Mouse (Mus musculus): Measurements from ENCODE around the gene Olfr1413. TPM values are rescaled to one million over a fixed set of nuclear protein-coding genes. Genes with fewer than 3 reads are reported as not detected.

The Olfr1413 gene
- polyA plus RNA-seq, 1 experiment from 2014 or later: not detected

DNA sequence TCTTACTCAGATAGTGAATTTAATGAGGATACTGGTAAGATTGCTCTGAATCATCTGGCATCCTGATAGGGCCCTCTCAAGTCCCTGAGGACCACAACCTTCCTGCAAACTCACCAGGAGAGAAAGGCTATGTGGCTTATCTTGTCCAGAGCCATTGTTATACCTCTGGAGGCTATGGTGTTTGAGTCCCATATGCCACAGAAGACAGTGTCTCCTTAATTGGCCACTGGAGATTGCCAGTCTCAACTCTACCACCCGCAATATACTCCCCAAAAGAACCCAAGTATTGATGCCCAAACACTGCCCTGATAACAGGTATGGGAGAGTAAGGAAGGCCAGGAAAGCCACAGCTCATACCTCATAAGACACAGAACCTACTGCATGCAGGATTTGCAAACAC, 34.4 kb downstream of the Olfr1413 start, which contains the start of gene Olfr1410:
Gene Olfr1410 (plus strand): TSS at position 301 of the 400 bp plus-strand sequence.
- no peaks in the 10 kb centered on the region for H3K4me1 ChIP-seq (replicated peaks; ENCODE audit: control insufficient read depth, insufficient read depth, low read length)
- H3K9me3 ChIP-seq (ENCODE audit: control insufficient read depth, low read length): no peaks in the 10 kb centered on the region
- ATAC-seq (ENCODE audit: low FRiP score) (no peak), DNase-seq (ENCODE audit: low spot score) (no peak)
- 79% methylated on average over 1 of the region's 1 CpGs for WGBS
- no peak within 1 kb of the TSS for H3K27ac ChIP-seq (ENCODE audit: low read depth, low read length)
- H3K4me3 ChIP-seq (ENCODE audit: low read depth, low read length): no peak within 1 kb of the TSS
- no peaks in the 10 kb centered on the region for H3K27me3 ChIP-seq (ENCODE audit: control insufficient read depth, insufficient read depth, low read length)
- no peak within 1 kb of the TSS for H3K4me2 ChIP-seq (replicated peaks; ENCODE audit: low read depth, low read length)
- H3K36me3 ChIP-seq (ENCODE audit: control insufficient read depth, insufficient read depth, low read length): no peaks in the 10 kb centered on the region
- H3K9ac ChIP-seq (ENCODE audit: low read depth, low read length): no peak within 1 kb of the TSS

- H3K9ac ChIP-seq (ENCODE audit: low read depth, low read length): no peak overlapping the region
- no peaks in the 10 kb centered on the region for H3K27me3 ChIP-seq (ENCODE audit: control insufficient read depth, insufficient read depth, low read length)
- DNase-seq (ENCODE audit: low spot score): no peak
- no peak overlapping the region for H3K27ac ChIP-seq (ENCODE audit: low read depth, low read length)
- H3K4me2 ChIP-seq (replicated peaks; ENCODE audit: low read depth, low read length): no peak overlapping the region
- no peak overlapping the region for H3K4me3 ChIP-seq (ENCODE audit: low read depth, low read length)
- H3K4me1 ChIP-seq (replicated peaks; ENCODE audit: control insufficient read depth, insufficient read depth, low read length): no peaks in the 10 kb centered on the region
- no peak for ATAC-seq (ENCODE audit: low FRiP score)
- 77% methylated on average over 4 of the region's 4 CpGs for WGBS
- H3K36me3 ChIP-seq (ENCODE audit: control insufficient read depth, insufficient read depth, low read length): no peaks in the 10 kb centered on the region
- no peaks in the 10 kb centered on the region for H3K9me3 ChIP-seq (ENCODE audit: control insufficient read depth, low read length)
Measured at GRCm38 (mm10) chr1:92607711-92608110, 36.6 kb downstream of the Olfr1413 start.

- no peak overlapping the region for H3K9ac ChIP-seq (ENCODE audit: low read depth, low read length)
- H3K36me3 ChIP-seq (ENCODE audit: control insufficient read depth, insufficient read depth, low read length): no peaks in the 10 kb centered on the region
- H3K27me3 ChIP-seq (ENCODE audit: control insufficient read depth, insufficient read depth, low read length): no peaks in the 10 kb centered on the region
- H3K27ac ChIP-seq (ENCODE audit: low read depth, low read length): no peak overlapping the region
- DNase-seq (ENCODE audit: low spot score) (peak; percentile 73), ATAC-seq (ENCODE audit: low FRiP score) (no peak)
- WGBS: 12% methylated on average over 5 of the region's 5 CpGs
- H3K9me3 ChIP-seq (ENCODE audit: control insufficient read depth, low read length): no peaks in the 10 kb centered on the region
- H3K4me3 ChIP-seq (ENCODE audit: low read depth, low read length): no peak overlapping the region
- H3K4me1 ChIP-seq (replicated peaks; ENCODE audit: control insufficient read depth, insufficient read depth, low read length): no peaks in the 10 kb centered on the region
- H3K4me2 ChIP-seq (replicated peaks; ENCODE audit: low read depth, low read length): no peak overlapping the region
Measured at GRCm38 (mm10) chr1:92611008-92611407, 39.9 kb downstream of the Olfr1413 start.

DNA sequence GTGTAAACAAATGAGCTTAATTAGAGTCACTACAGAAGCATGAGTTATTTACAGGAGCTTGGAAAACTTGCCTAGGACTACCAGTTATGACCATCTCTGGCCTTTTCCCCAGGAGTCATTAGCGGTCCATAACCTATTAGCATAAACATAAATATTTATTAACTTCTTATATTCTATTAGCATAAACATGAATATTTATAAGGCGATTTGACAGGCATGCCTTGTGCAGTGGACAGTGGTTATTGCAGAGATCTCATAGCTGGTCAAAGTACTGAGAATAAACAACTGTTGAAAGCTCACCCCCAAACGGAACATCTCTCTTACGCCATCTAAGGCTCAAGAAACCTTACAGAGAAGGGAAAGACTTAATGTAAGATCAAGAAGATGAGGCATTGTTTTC, 42.1 kb downstream of the Olfr1413 start:
- Histone ChIP-seq H3K4me1 (replicated peaks; ENCODE audit: control insufficient read depth, insufficient read depth, low read length) (0 out of 2 replicates have a peak, but pooled peaks cover 2% of the 10 kb centered on the region), H3K27me3 (ENCODE audit: control insufficient read depth, insufficient read depth, low read length) (no peaks in the 10 kb centered on the region), H3K9me3 (ENCODE audit: control insufficient read depth, low read length) (no peaks in the 10 kb centered on the region), H3K4me3 (ENCODE audit: low read depth, low read length) (no peak overlapping the region), H3K27ac (ENCODE audit: low read depth, low read length) (no peak overlapping the region), H3K4me2 (replicated peaks; ENCODE audit: low read depth, low read length) (no peak overlapping the region), H3K9ac (ENCODE audit: low read depth, low read length) (no peak overlapping the region), H3K36me3 (ENCODE audit: control insufficient read depth, insufficient read depth, low read length) (no peaks in the 10 kb centered on the region)
- DNase-seq (ENCODE audit: low spot score) (peak; percentile 4), ATAC-seq (ENCODE audit: low FRiP score) (peak; percentile 40; the same call in 1 of the 2 replicates)
- WGBS: 40% methylated on average over 4 of the region's 4 CpGs

GRCm38 (mm10) chr1:92614516-92614915, 43.4 kb downstream of the Olfr1413 start:
- Histone ChIP-seq H3K36me3 (ENCODE audit: control insufficient read depth, insufficient read depth, low read length) (no peaks in the 10 kb centered on the region), H3K4me2 (replicated peaks; ENCODE audit: low read depth, low read length) (no peak overlapping the region), H3K4me3 (ENCODE audit: low read depth, low read length) (no peak overlapping the region), H3K9ac (ENCODE audit: low read depth, low read length) (no peak overlapping the region), H3K27me3 (ENCODE audit: control insufficient read depth, insufficient read depth, low read length) (no peaks in the 10 kb centered on the region), H3K9me3 (ENCODE audit: control insufficient read depth, low read length) (no peaks in the 10 kb centered on the region), H3K4me1 (replicated peaks; ENCODE audit: control insufficient read depth, insufficient read depth, low read length) (0 out of 2 replicates have a peak, but pooled peaks cover 2% of the 10 kb centered on the region), H3K27ac (ENCODE audit: low read depth, low read length) (no peak overlapping the region)
- ATAC-seq (ENCODE audit: low FRiP score) (no peak), DNase-seq (ENCODE audit: low spot score) (peak; percentile 28)
- WGBS: 17% methylated on average over 1 of the region's 1 CpGs

GRCm38 (mm10) chr1:92616046-92616445, 44.9 kb downstream of the Olfr1413 start:
- Histone ChIP-seq H3K36me3 (ENCODE audit: control insufficient read depth, insufficient read depth, low read length) (no peaks in the 10 kb centered on the region), H3K27ac (ENCODE audit: low read depth, low read length) (no peak overlapping the region), H3K4me2 (replicated peaks; ENCODE audit: low read depth, low read length) (no peak overlapping the region), H3K4me1 (replicated peaks; ENCODE audit: control insufficient read depth, insufficient read depth, low read length) (0 out of 2 replicates have a peak, but pooled peaks cover 2% of the 10 kb centered on the region), H3K9me3 (ENCODE audit: control insufficient read depth, low read length) (no peaks in the 10 kb centered on the region), H3K9ac (ENCODE audit: low read depth, low read length) (no peak overlapping the region), H3K4me3 (ENCODE audit: low read depth, low read length) (no peak overlapping the region), H3K27me3 (ENCODE audit: control insufficient read depth, insufficient read depth, low read length) (no peaks in the 10 kb centered on the region)
- no peak for DNase-seq (ENCODE audit: low spot score)
- no peak for ATAC-seq (ENCODE audit: low FRiP score)
- 85% methylated on average over 1 of the region's 1 CpGs for WGBS

- 54% methylated on average over 2 of the region's 2 CpGs for WGBS
- Histone ChIP-seq H3K4me1 (replicated peaks; ENCODE audit: control insufficient read depth, insufficient read depth, low read length) (0 out of 2 replicates have a peak, but pooled peaks cover 2% of the 10 kb centered on the region), H3K9ac (ENCODE audit: low read depth, low read length) (no peak within 1 kb of the TSS), H3K9me3 (ENCODE audit: control insufficient read depth, low read length) (no peaks in the 10 kb centered on the region), H3K4me3 (ENCODE audit: low read depth, low read length) (no peak within 1 kb of the TSS), H3K4me2 (replicated peaks; ENCODE audit: low read depth, low read length) (no peak within 1 kb of the TSS), H3K27ac (ENCODE audit: low read depth, low read length) (no peak within 1 kb of the TSS), H3K27me3 (ENCODE audit: control insufficient read depth, insufficient read depth, low read length) (no peaks in the 10 kb centered on the region), H3K36me3 (ENCODE audit: control insufficient read depth, insufficient read depth, low read length) (no peaks in the 10 kb centered on the region)
- ATAC-seq (ENCODE audit: low FRiP score) (no peak), DNase-seq (ENCODE audit: low spot score) (no peak)
Measured at GRCm38 (mm10) chr1:92617488-92617887, 46.4 kb downstream of the Olfr1413 start, which contains the start of gene Olfr12. Gene Olfr12 (plus strand): TSS chr1:92617788.

DNA sequence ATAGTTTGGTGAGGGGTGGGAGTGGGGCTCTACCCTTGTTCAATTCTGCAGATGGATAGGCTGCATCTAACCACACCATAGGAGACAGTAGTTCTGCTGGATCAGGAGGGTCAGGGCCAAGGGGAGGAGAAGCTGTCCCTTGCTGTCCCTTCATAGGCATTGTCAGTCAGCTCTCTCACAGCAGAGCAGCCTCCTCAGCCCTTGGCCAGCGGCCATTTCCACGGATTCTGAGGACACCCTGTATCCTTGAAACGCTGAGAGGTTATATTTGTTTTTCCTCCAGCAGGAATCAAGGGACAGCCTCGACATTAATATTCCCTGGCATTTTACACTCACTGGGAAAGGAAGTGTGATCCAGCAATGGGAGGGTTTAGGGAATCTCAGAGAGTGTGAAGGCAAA, 47.2 kb downstream of the Olfr1413 start:
- no peak for ATAC-seq (ENCODE audit: low FRiP score)
- no peaks in the 10 kb centered on the region for H3K9me3 ChIP-seq (ENCODE audit: control insufficient read depth, low read length)
- H3K27me3 ChIP-seq (ENCODE audit: control insufficient read depth, insufficient read depth, low read length): no peaks in the 10 kb centered on the region
- H3K4me1 ChIP-seq (replicated peaks; ENCODE audit: control insufficient read depth, insufficient read depth, low read length): 0 out of 2 replicates have a peak, but pooled peaks cover 2% of the 10 kb centered on the region
- H3K4me2 ChIP-seq (replicated peaks; ENCODE audit: low read depth, low read length): no peak overlapping the region
- 72% methylated on average over 4 of the region's 4 CpGs for WGBS
- no peak for DNase-seq (ENCODE audit: low spot score)
- H3K9ac ChIP-seq (ENCODE audit: low read depth, low read length): no peak overlapping the region
- H3K36me3 ChIP-seq (ENCODE audit: control insufficient read depth, insufficient read depth, low read length): no peaks in the 10 kb centered on the region
- H3K27ac ChIP-seq (ENCODE audit: low read depth, low read length): no peak overlapping the region
- no peak overlapping the region for H3K4me3 ChIP-seq (ENCODE audit: low read depth, low read length)
